Mouse (Mus musculus) monocyte, adult 5-6 weeks (primary cell): ENCODE data around the gene Fcgr1. TPM values are rescaled to one million over a fixed set of nuclear protein-coding genes. Genes with fewer than 3 reads are reported as not detected.
"Not testable (repeated sequence)": the region's sequence is repeated elsewhere in the genome, so short reads cannot be mapped to it uniquely, and the experiment has no call there.

Experiments
- ATAC-seq: fragments of 153-309, 156-312 bp; replicated peaks from 2 replicates; pipeline ENCODE4 v1.8.0; 2017; ENCODE audit warnings: mild to moderate bottlenecking; ENCODE audit not compliant: low TSS enrichment, insufficient number of reproducible peaks, severe bottlenecking, poor library complexity, low FRiP score
- total RNA-seq: library from RNA; stranded (forward); fragments of 200-1000, 200-491, 200-594 nt; gene quantifications from 3 replicates; pipeline ENCODE4 v1.2.3, GENCODE M21; 2017

Gene Fcgr1
- total RNA-seq, 1 experiment from 2014 or later: 12.6 TPM

GRCm38 (mm10) chr3:96328060-96328729 is 34.4 kb upstream of the Fcgr1 start:
- ATAC-seq: not testable (repeated sequence)

GRCm38 (mm10) chr3:96327647-96328046 is 33.9 kb upstream of the Fcgr1 start:
- ATAC-seq: no peak; the same call in 1 of the 2 replicates

GRCm38 (mm10) chr3:96327131-96327530 is 33.4 kb upstream of the Fcgr1 start:
- ATAC-seq: peak; percentile 66

- ATAC-seq: not testable (repeated sequence)
These were observed 30.0 kb upstream of the Fcgr1 start for GRCm38 (mm10) chr3:96323806-96324205.

- ATAC-seq: no peak
These were observed 28.8 kb upstream of the Fcgr1 start for GRCm38 (mm10) chr3:96322609-96323008.

- no peak for ATAC-seq
These were observed 28.1 kb upstream of the Fcgr1 start for GRCm38 (mm10) chr3:96321891-96322290.

GRCm38 (mm10) chr3:96320003-96320402 is 26.2 kb upstream of the Fcgr1 start:
- ATAC-seq: not testable (repeated sequence)

- ATAC-seq: no peak
These were observed 18.8 kb upstream of the Fcgr1 start for GRCm38 (mm10) chr3:96312341-96313098.

- ATAC-seq: no peak
These were observed 15.7 kb upstream of the Fcgr1 start for GRCm38 (mm10) chr3:96309441-96309840.

- ATAC-seq: no peak
These were observed 12.7 kb upstream of the Fcgr1 start for GRCm38 (mm10) chr3:96306506-96306905.

- no peak for ATAC-seq
These were observed 8.3 kb upstream of the Fcgr1 start for GRCm38 (mm10) chr3:96302076-96302475.

- peak; percentile 93 for ATAC-seq
These were observed 7.1 kb upstream of the Fcgr1 start for GRCm38 (mm10) chr3:96300706-96301529.

- no peak for ATAC-seq
These were observed 5.8 kb upstream of the Fcgr1 start for GRCm38 (mm10) chr3:96299562-96299961.

GRCm38 (mm10) chr3:96298360-96298759 is 4.6 kb upstream of the Fcgr1 start:
- ATAC-seq: no peak

- peak; percentile 45; the same call in 1 of the 2 replicates for ATAC-seq
These were observed 401 bp downstream of the Fcgr1 start for GRCm38 (mm10) chr3:96293368-96293767.

GRCm38 (mm10) chr3:96292641-96293040 is 1.1 kb downstream of the Fcgr1 start:
- no peak for ATAC-seq

- not testable (repeated sequence) for ATAC-seq
These were observed 3.0 kb downstream of the Fcgr1 start for GRCm38 (mm10) chr3:96290727-96291126.

- no peak for ATAC-seq
These were observed 4.6 kb downstream of the Fcgr1 start for GRCm38 (mm10) chr3:96289201-96289600.

GRCm38 (mm10) chr3:96287334-96287733 is 6.4 kb downstream of the Fcgr1 start:
- not testable (repeated sequence) for ATAC-seq
